Mouse (Mus musculus) embryonic fibroblast, embryonic 13.5 days (primary cell): ENCODE results near the gene Tas2r140. TPM values are rescaled to one million over a fixed set of nuclear protein-coding genes. Genes with fewer than 3 reads are reported as not detected.

ENCODE experiments used
- H3K27ac ChIP-seq: 2 replicates; pipeline ENCODE4 v1.5.1; 2012; ENCODE audit warnings: low read length, control low read depth, inconsistent platforms; ENCODE audit not compliant: insufficient read depth
- H3K4me1 ChIP-seq: 2 replicates; pipeline ENCODE4 v1.6.1; 2011; ENCODE audit warnings: low read length; ENCODE audit not compliant: control insufficient read depth, insufficient read depth
- H3K4me3 ChIP-seq: 2 replicates; pipeline ENCODE4 v1.5.1; 2011; ENCODE audit warnings: mild to moderate bottlenecking, control low read depth, low read length; ENCODE audit not compliant: insufficient read depth
- CTCF ChIP-seq: IDR thresholded peaks from 2 replicates; pipeline ENCODE4 v1.5.1; 2011; ENCODE audit warnings: mild to moderate bottlenecking, control low read depth, low read length, moderate library complexity, borderline replicate concordance; ENCODE audit not compliant: insufficient read depth
- POLR2A ChIP-seq: IDR thresholded peaks from 2 replicates; pipeline ENCODE4 v1.6.1; 2011; ENCODE audit warnings: low read depth, mild to moderate bottlenecking, control low read depth, low read length, moderate library complexity
- polyA plus RNA-seq: library from polyadenylated mRNA; stranded (reverse); fragments of >200 nt; gene quantifications from 2 replicates; pipeline ENCODE4 v1.2.4, GENCODE M21; 2011; ENCODE audit warnings: low read depth; ENCODE audit not compliant: missing spikeins, insufficient read length

Tas2r140 gene
- polyA plus RNA-seq = not detected in 2 replicates

DNA sequence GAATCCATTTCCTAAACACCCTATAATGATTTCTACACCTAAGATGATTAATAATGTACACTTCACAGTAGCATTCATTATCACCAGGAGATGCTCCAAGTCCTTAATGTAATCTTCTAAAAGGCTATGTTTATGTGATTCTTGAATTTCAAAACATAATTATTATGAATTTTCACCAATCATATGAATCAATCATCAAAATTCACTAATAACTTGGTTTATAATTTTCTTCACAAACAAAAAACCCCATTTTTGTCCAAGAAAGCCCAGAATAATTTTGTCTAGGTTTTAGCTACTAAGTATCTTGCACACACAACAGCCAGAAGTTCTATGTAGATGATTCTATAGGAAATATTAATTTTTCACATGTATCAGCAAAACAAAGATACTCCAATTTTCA lies at the start of gene Tas2r140:
Tas2r140 (minus strand) TSS at position 101 of the 400 bp plus-strand sequence.
- TF ChIP-seq POLR2A (no peak), CTCF (no peak)
- no peak within 1 kb of the TSS for H3K4me3 ChIP-seq
- no peaks in the 10 kb centered on the region for H3K4me1 ChIP-seq
- no peak within 1 kb of the TSS for H3K27ac ChIP-seq

DNA sequence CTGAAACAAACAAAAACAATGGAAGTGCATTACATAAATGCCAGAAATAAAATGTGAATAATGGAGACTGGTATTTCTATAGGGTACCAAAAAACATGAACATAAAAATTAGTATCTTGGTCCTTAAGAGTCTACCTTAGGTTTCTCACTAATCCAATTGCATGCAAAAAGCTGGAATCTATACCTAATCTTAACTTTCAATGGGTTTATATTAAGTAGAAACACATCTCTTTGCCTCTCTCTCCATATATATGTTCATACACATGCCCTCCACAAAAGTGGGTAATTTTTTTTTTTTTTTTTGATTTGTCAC lies 48.9 kb upstream of the Tas2r140 start, which contains the start of gene Smim10l1:
Smim10l1 (plus strand) TSS at position 301 of the 313 bp plus-strand sequence.
- H3K27ac ChIP-seq = peak within 1 kb of the TSS; percentile 92
- no peak for TF ChIP-seq POLR2A
- H3K4me3 ChIP-seq = peak within 1 kb of the TSS; percentile 72
- no peaks in the 10 kb centered on the region for H3K4me1 ChIP-seq

DNA sequence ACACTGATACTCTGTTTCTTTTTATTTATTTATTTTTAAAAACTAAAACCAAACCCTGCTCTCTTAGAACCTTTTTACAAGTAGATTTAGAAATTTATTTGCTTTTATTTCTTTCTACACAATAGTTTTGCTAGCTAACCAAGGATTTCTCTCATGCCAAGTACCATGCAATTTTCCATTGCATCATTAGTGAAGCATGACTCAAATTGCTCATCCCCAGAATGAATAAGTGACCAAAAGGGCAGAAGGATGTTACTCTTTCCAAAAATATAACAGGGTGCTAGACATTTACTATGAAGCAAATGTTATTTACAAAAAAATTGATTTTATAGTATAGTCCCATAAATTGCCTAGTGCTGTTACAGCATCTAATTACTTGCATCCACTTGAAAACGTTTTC lies 46.8 kb upstream of the Tas2r140 start:
- Histone ChIP-seq H3K4me3 (no peak overlapping the region), H3K4me1 (no peaks in the 10 kb centered on the region), H3K27ac (no peak overlapping the region)
- TF ChIP-seq CTCF (no peak), POLR2A (no peak)

DNA sequence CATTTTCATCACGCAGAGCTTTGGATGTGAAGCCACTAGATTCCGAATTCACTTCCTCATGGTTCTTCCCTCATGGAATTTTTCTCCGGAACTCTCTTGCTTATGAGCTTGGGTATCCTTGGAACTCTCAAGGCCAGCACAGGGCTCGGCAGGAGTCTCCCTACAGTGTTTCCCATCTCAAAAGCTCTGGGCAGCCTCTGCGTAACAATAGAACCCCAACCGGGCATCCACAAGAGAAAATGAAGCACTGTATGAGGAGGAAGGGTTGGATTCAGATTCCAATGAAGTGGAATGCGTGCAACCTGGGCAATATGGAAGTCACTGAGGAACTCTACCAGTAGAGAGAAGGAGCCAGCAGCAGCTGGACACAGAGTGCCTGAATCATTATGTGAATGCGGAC lies 36.6 kb upstream of the Tas2r140 start:
- Histone ChIP-seq H3K27ac (no peak overlapping the region), H3K4me1 (no peaks in the 10 kb centered on the region), H3K4me3 (no peak overlapping the region)
- TF ChIP-seq CTCF (no peak), POLR2A (no peak)

DNA sequence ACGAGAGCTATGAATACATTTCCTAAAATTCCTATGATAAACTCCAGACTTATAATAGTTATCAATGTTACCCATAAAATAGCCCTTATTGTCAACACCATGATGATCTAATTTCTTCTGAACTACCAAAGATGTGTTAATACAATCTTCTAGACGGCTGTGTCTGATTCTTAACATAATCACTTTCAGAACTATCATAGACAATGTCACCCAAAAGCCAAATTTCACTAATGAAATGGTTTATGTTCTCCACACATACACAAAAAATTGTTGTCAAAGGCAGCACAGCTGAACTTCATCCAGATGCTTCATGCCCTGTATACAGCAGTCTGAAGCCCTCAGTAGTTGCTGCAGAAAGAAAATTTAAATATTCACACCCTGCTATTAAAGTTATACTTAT lies 18.6 kb downstream of the Tas2r140 start, which contains the start of gene Tas2r103:
Tas2r103 (minus strand) TSS at position 101 of the 400 bp plus-strand sequence.
- H3K4me1 ChIP-seq = no peaks in the 10 kb centered on the region
- TF ChIP-seq CTCF (no peak), POLR2A (no peak)
- H3K4me3 ChIP-seq = no peak within 1 kb of the TSS
- H3K27ac ChIP-seq = no peak within 1 kb of the TSS

Other genes starting within 250 kb of the Tas2r140 start
- gene Tas2r123, start 208.7 kb downstream of the Tas2r140 start, polyA plus RNA-seq = not detected in 2 replicates
- gene Tas2r116, start 200.4 kb downstream of the Tas2r140 start, polyA plus RNA-seq = not detected in 2 replicates
- not detected in 2 replicates for gene Tas2r110, start 187.8 kb downstream of the Tas2r140 start, polyA plus RNA-seq
- not detected in 2 replicates for gene Tas2r113, start 162.8 kb downstream of the Tas2r140 start, polyA plus RNA-seq
- not detected in 2 replicates for gene Tas2r125, start 146.2 kb downstream of the Tas2r140 start, polyA plus RNA-seq
- gene Tas2r129, start 104.7 kb downstream of the Tas2r140 start, polyA plus RNA-seq = not detected in 2 replicates
- not detected in 2 replicates for gene Tas2r131, start 97.9 kb downstream of the Tas2r140 start, polyA plus RNA-seq
- not detected in 2 replicates for gene Tas2r109, start 74.9 kb downstream of the Tas2r140 start, polyA plus RNA-seq
- gene Tas2r103, start 18.7 kb downstream of the Tas2r140 start, polyA plus RNA-seq = not detected in 2 replicates
- 56.1 and 63.3 TPM in 2 replicates for gene Smim10l1, start 49.1 kb upstream of the Tas2r140 start, polyA plus RNA-seq
- not detected in 2 replicates for gene 5530400C23Rik, start 236.4 kb upstream of the Tas2r140 start, polyA plus RNA-seq